Mouse (Mus musculus) 3T3-L1 (cell line): ENCODE results near the gene Znrf1.
"Not testable (repeated sequence)": the region's sequence is repeated elsewhere in the genome, so short reads cannot be mapped to it uniquely, and the experiment has no call there.

ENCODE experiments used
- DNase-seq: peaks from one replicate; pipeline ENCODE4 v3.0.0-alpha.2; 2015; ENCODE audit warnings: low read depth, low spot score

Znrf1 gene

GRCm38 (mm10) chr8:111536031-111536977 is at the start of gene Znrf1:
Gene Znrf1 (plus strand): TSS chr8:111536097.
- peak; percentile 78 for DNase-seq

GRCm38 (mm10) chr8:111490034-111490591 is 45.8 kb upstream of the Znrf1 start:
- DNase-seq, result no peak

- no peak for DNase-seq
Measured at GRCm38 (mm10) chr8:111491191-111491590, 44.7 kb upstream of the Znrf1 start.

- no peak for DNase-seq
Measured at GRCm38 (mm10) chr8:111492508-111492907, 43.4 kb upstream of the Znrf1 start.

- DNase-seq, result no peak
Measured at GRCm38 (mm10) chr8:111493176-111493575, 42.7 kb upstream of the Znrf1 start.

GRCm38 (mm10) chr8:111496326-111496725 is 39.6 kb upstream of the Znrf1 start:
- no peak for DNase-seq

- not testable (repeated sequence) for DNase-seq
Measured at GRCm38 (mm10) chr8:111498249-111498648, 37.6 kb upstream of the Znrf1 start.

GRCm38 (mm10) chr8:111501724-111502464 is 34.0 kb upstream of the Znrf1 start:
- no peak for DNase-seq

GRCm38 (mm10) chr8:111508566-111508965 is 27.3 kb upstream of the Znrf1 start:
- peak; percentile 14 for DNase-seq

GRCm38 (mm10) chr8:111509278-111509677 is 26.6 kb upstream of the Znrf1 start:
- no peak for DNase-seq

GRCm38 (mm10) chr8:111510401-111510800 is 25.5 kb upstream of the Znrf1 start:
- DNase-seq, result no peak

GRCm38 (mm10) chr8:111512941-111513340 is 23.0 kb upstream of the Znrf1 start:
- no peak for DNase-seq

- DNase-seq, result no peak
Measured at GRCm38 (mm10) chr8:111513446-111513845, 22.5 kb upstream of the Znrf1 start.

GRCm38 (mm10) chr8:111516451-111517035 is 19.4 kb upstream of the Znrf1 start:
- DNase-seq, result no peak

- no peak for DNase-seq
Measured at GRCm38 (mm10) chr8:111517466-111517865, 18.4 kb upstream of the Znrf1 start.

GRCm38 (mm10) chr8:111521713-111522429 is 14.0 kb upstream of the Znrf1 start, which contains the start of gene Wdr59:
Gene Wdr59 (minus strand): TSS chr8:111522092.
- peak; percentile 100 for DNase-seq

GRCm38 (mm10) chr8:111526403-111527024 is 9.4 kb upstream of the Znrf1 start:
- no peak for DNase-seq

- no peak for DNase-seq
Measured at GRCm38 (mm10) chr8:111527149-111527548, 8.7 kb upstream of the Znrf1 start.

GRCm38 (mm10) chr8:111528071-111528470 is 7.8 kb upstream of the Znrf1 start:
- DNase-seq, result no peak

- no peak for DNase-seq
Measured at GRCm38 (mm10) chr8:111531191-111531590, 4.7 kb upstream of the Znrf1 start.

- no peak for DNase-seq
Measured at GRCm38 (mm10) chr8:111531621-111532020, 4.3 kb upstream of the Znrf1 start.
